ENCODE assay signal across 29 mouse cellular contexts in the genomic region with DNA sequence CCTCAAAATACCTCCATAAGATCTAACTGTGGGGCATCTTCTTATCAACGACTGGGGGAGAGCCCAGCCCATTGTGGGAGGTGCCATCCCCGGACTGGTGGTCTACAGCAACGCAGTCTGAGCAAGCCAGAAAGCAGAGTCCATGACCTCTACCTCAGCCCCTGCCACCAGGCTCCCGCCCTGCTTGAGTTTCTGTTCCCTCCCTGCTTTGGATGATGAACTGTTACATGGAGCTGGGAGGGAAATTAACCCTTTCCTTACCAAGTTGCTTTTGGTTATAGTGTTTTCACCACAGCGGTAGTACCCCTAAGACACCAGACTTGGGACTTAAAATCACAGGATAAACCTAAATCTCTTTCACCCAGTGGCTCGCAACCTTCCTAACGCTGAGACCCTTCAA. TPM values are rescaled to one million over a fixed set of nuclear protein-coding genes. Genes with fewer than 3 reads are reported as not detected.
DNase-seq lines count a peak whose midpoint lies in the region; ATAC-seq lines count a peak whose summit lies in the region.
"Had no signal": no experiment of that assay in that cellular context is flagged by ENCODE, and none has a peak within 500 bp of the region (broad histone marks: within the 10 kb centered on the region; RNA-seq: fewer than 3 reads in every experiment).

No protein-coding gene starts in this region.

- no peak overlapping the region for H3K4me3 ChIP-seq in intestine, embryonic 16.5 days (ENCODE audit: low read length)
- H3K4me3 ChIP-seq in intestine, embryonic 15.5 days (replicated peaks) = no peak overlapping the region
- H3K4me3 ChIP-seq in stomach, embryonic 16.5 days (replicated peaks; ENCODE audit: low read length) = no peak overlapping the region
- H3K4me3 ChIP-seq: embryonic facial prominence, embryonic 10.5 days; embryonic facial prominence, embryonic 13.5 days; erythroblast, embryonic 14.5 days; gastrocnemius, adult 2 months; heart, embryonic 12.5 days; heart, embryonic 15.5 days had no signal

- no peak overlapping the region for H3K27ac ChIP-seq in intestine, embryonic 16.5 days (ENCODE audit: low read length)
- no peak overlapping the region for H3K27ac ChIP-seq in intestine, embryonic 15.5 days
- H3K27ac ChIP-seq in stomach, embryonic 16.5 days (ENCODE audit: low read length) = peak overlapping the region; percentile 81; the same call in 1 of the 2 replicates
- H3K27ac ChIP-seq: embryonic facial prominence, embryonic 10.5 days; embryonic facial prominence, embryonic 13.5 days; gastrocnemius, adult 2 months; heart, embryonic 15.5 days; hindbrain, embryonic 14.5 days; hindbrain, postnatal 0 days had no signal

- 43% methylated on average over 7 of the region's 7 CpGs for WGBS in intestine, embryonic 16.5 days
- WGBS in intestine, embryonic 15.5 days = 47% methylated on average over 7 of the region's 7 CpGs
- WGBS in stomach, embryonic 16.5 days = 44% methylated on average over 7 of the region's 7 CpGs

- H3K9ac ChIP-seq in intestine, embryonic 16.5 days (ENCODE audit: low read depth, low read length) = 0 out of 2 replicates have a peak overlapping the region, but pooled peaks have one; percentile 29
- H3K9ac ChIP-seq in intestine, embryonic 15.5 days = no peak overlapping the region
- H3K9ac ChIP-seq in stomach, embryonic 16.5 days (ENCODE audit: low read length) = 0 out of 2 replicates have a peak overlapping the region, but pooled peaks have one; percentile 14
- H3K9ac ChIP-seq: embryonic facial prominence, embryonic 13.5 days; forebrain, postnatal 0 days; heart, embryonic 12.5 days; heart, embryonic 15.5 days; hindbrain, embryonic 14.5 days had no signal

- no peaks in the 10 kb centered on the region for H3K9me3 ChIP-seq in intestine, embryonic 16.5 days (ENCODE audit: control insufficient read depth, low read length)
- no peaks in the 10 kb centered on the region for H3K9me3 ChIP-seq in intestine, embryonic 15.5 days
- H3K9me3 ChIP-seq in stomach, embryonic 16.5 days (replicated peaks; ENCODE audit: control insufficient read depth, low read length) = no peaks in the 10 kb centered on the region
- H3K9me3 ChIP-seq: embryonic facial prominence, embryonic 10.5 days; embryonic facial prominence, embryonic 13.5 days; heart, embryonic 12.5 days; heart, embryonic 15.5 days had no signal

- no peak for ATAC-seq in intestine, embryonic 16.5 days
- ATAC-seq in intestine, embryonic 15.5 days = no peak
- ATAC-seq in stomach, embryonic 16.5 days (ENCODE audit: insufficient read depth, low FRiP score) = no peak
- ATAC-seq: activated CD4-positive, CD25-positive, alpha-beta regulatory T cell, adult 4 months; CD4-positive, CD25-positive, alpha-beta regulatory T cell, adult 4 months; forebrain, embryonic 14.5 days; forebrain, postnatal 0 days; hindbrain, postnatal 0 days; inflammation-experienced regulatory T-cells, adult 6 months had no signal

- H3K4me1 ChIP-seq in intestine, embryonic 16.5 days (ENCODE audit: control insufficient read depth, insufficient read depth, low read length) = peaks cover 27% of the 10 kb centered on the region
- peaks cover 27% of the 10 kb centered on the region for H3K4me1 ChIP-seq in intestine, embryonic 15.5 days (replicated peaks)
- peaks cover 15% of the 10 kb centered on the region; the same call in 1 of the 2 replicates for H3K4me1 ChIP-seq in stomach, embryonic 16.5 days (ENCODE audit: control insufficient read depth, insufficient read depth, low read length)

- H3K4me2 ChIP-seq in intestine, embryonic 16.5 days (ENCODE audit: low read depth, low read length) = no peak overlapping the region
- H3K4me2 ChIP-seq in intestine, embryonic 15.5 days (replicated peaks) = no peak overlapping the region
- H3K4me2 ChIP-seq in stomach, embryonic 16.5 days (ENCODE audit: low read depth, low read length) = no peak overlapping the region; the same call in 1 of the 2 replicates
- H3K4me2 ChIP-seq: embryonic facial prominence, embryonic 13.5 days; heart, embryonic 12.5 days; heart, embryonic 15.5 days; hindbrain, embryonic 14.5 days had no signal

- no peaks in the 10 kb centered on the region for H3K27me3 ChIP-seq in intestine, embryonic 16.5 days (replicated peaks; ENCODE audit: control insufficient read depth, insufficient read depth, low read length)
- no peaks in the 10 kb centered on the region for H3K27me3 ChIP-seq in intestine, embryonic 15.5 days (replicated peaks)
- no peaks in the 10 kb centered on the region for H3K27me3 ChIP-seq in stomach, embryonic 16.5 days (ENCODE audit: control insufficient read depth, insufficient read depth, low read length)
- H3K27me3 ChIP-seq: embryonic facial prominence, embryonic 13.5 days; heart, embryonic 12.5 days; heart, embryonic 15.5 days had no signal

- H3K36me3 ChIP-seq in intestine, embryonic 16.5 days (ENCODE audit: control insufficient read depth, insufficient read depth, low read length) = no peaks in the 10 kb centered on the region
- H3K36me3 ChIP-seq in intestine, embryonic 15.5 days = no peaks in the 10 kb centered on the region
- no peaks in the 10 kb centered on the region for H3K36me3 ChIP-seq in stomach, embryonic 16.5 days (ENCODE audit: control insufficient read depth, insufficient read depth, low read length)
- H3K36me3 ChIP-seq: embryonic facial prominence, embryonic 10.5 days; embryonic facial prominence, embryonic 13.5 days; heart, embryonic 12.5 days; heart, embryonic 15.5 days had no signal

- peak; percentile 53 for DNase-seq in retina, embryonic 14.5 days (ENCODE audit: low spot score)
- DNase-seq in retina, postnatal 1 day = no peak
- no peak for DNase-seq in cerebellum, postnatal 14 days
- DNase-seq: adrenal gland, adult 8-10 months; adrenal gland, postnatal 25 days; cerebellum, adult 11-12 months; cerebellum, adult 8-10 months; cerebellum, postnatal 10 days; forebrain, postnatal 0 days; gastrocnemius, adult 2 months; gastrocnemius, postnatal 14 days; heart, adult 18-20 months; heart, postnatal 10 days; heart, postnatal 4 days had no signal

RNA-seq across cellular contexts. Expression of a gene that starts 16.0 kb away (rescaled TPM):
- polyA plus RNA-seq in intestine, embryonic 16.5 days (2015; fragmentation: Nextera tagmentation; extraction: Ambion mirVana) = 1.5 and 1.6 TPM in 2 replicates
- 2.0 and 2.3 TPM in 2 replicates for polyA plus RNA-seq in intestine, embryonic 15.5 days (2015; fragmentation: Nextera tagmentation; extraction: Ambion mirVana)
- 3.0 and 3.5 TPM in 2 replicates for polyA plus RNA-seq in stomach, embryonic 16.5 days (2015; fragmentation: Nextera tagmentation; extraction: Ambion mirVana)
- polyA plus RNA-seq: activated CD4-positive, CD25-positive, alpha-beta regulatory T cell, adult 4 months; CD4-positive, CD25-positive, alpha-beta regulatory T cell, adult 4 months; erythroblast, embryonic 14.5 days; inflammation-experienced regulatory T-cells, adult 6 months had no signal

RNA-seq across cellular contexts. Expression of a gene that starts 46.6 kb away (rescaled TPM):
- polyA plus RNA-seq in intestine, embryonic 16.5 days (2015; fragmentation: Nextera tagmentation; extraction: Ambion mirVana) = 0.13 and 0.15 TPM in 2 replicates
- 0.06 and 0.08 TPM in 2 replicates for polyA plus RNA-seq in intestine, embryonic 15.5 days (2015; fragmentation: Nextera tagmentation; extraction: Ambion mirVana)
- polyA plus RNA-seq in stomach, embryonic 16.5 days (2015; fragmentation: Nextera tagmentation; extraction: Ambion mirVana) = 0.17 TPM in 1 of 2 replicates, not detected in the other
- polyA plus RNA-seq: activated CD4-positive, CD25-positive, alpha-beta regulatory T cell, adult 4 months; C2C12; CD4-positive, CD25-positive, alpha-beta regulatory T cell, adult 4 months; erythroblast, embryonic 14.5 days; forebrain, embryonic 14.5 days; inflammation-experienced regulatory T-cells, adult 6 months had no signal

RNA-seq across cellular contexts. Expression of a gene that starts 50.9 kb away (rescaled TPM):
- polyA plus RNA-seq in intestine, embryonic 16.5 days (2015; fragmentation: Nextera tagmentation; extraction: Ambion mirVana) = 7.6 and 8.5 TPM in 2 replicates
- 6.7 and 7.2 TPM in 2 replicates for polyA plus RNA-seq in intestine, embryonic 15.5 days (2015; fragmentation: Nextera tagmentation; extraction: Ambion mirVana)
- 9.5 and 12.1 TPM in 2 replicates for polyA plus RNA-seq in stomach, embryonic 16.5 days (2015; fragmentation: Nextera tagmentation; extraction: Ambion mirVana)
- polyA plus RNA-seq: activated CD4-positive, CD25-positive, alpha-beta regulatory T cell, adult 4 months; erythroblast, embryonic 14.5 days; inflammation-experienced regulatory T-cells, adult 6 months had no signal
